Mouse (Mus musculus) heart, adult 2 months (tissue): ENCODE measurements around the gene Tmem179. TPM values are rescaled to one million over a fixed set of nuclear protein-coding genes. Genes with fewer than 3 reads are reported as not detected.
A peak's percentile ranks its signal among the peaks of the same experiment; 100 is the strongest.

Experiments used
- DNase-seq, 2 experiments: peaks; one replicate each; pipeline ENCODE4 v3.0.0; 2021
- H3K27ac ChIP-seq: fragments of 200-600 bp; 2 replicates; pipeline ENCODE4 v1.8.1; 2022
- H3K27me3 ChIP-seq: fragments of 200-500 bp; 2 replicates; pipeline ENCODE4 v1.6.1; 2012; ENCODE audit warnings: mild to moderate bottlenecking, low read length, inconsistent platforms, mixed read lengths; ENCODE audit not compliant: control insufficient read depth, insufficient read depth
- H3K36me3 ChIP-seq: fragments of 200-500 bp; 2 replicates; pipeline ENCODE4 v1.6.1; 2012; ENCODE audit warnings: low read length, inconsistent platforms; ENCODE audit not compliant: control insufficient read depth, insufficient read depth
- H3K4me1 ChIP-seq: fragments of 200-500 bp; 2 replicates; pipeline ENCODE4 v1.6.1; 2011; ENCODE audit warnings: low read length; ENCODE audit not compliant: control insufficient read depth, insufficient read depth
- H3K4me3 ChIP-seq: fragments of 200-600 bp; 2 replicates; pipeline ENCODE4 v1.8.1; 2022
- H3K79me2 ChIP-seq: fragments of 200-500 bp; replicated peaks from 2 replicates; pipeline ENCODE4 v1.6.1; 2012; ENCODE audit warnings: mild to moderate bottlenecking, inconsistent platforms, low read length, moderate library complexity, mixed read lengths; ENCODE audit not compliant: control insufficient read depth, insufficient read depth
- H3K9ac ChIP-seq: fragments of 200-500 bp; 2 replicates; pipeline ENCODE4 v1.6.1; 2012; ENCODE audit warnings: low read depth, mild to moderate bottlenecking, control low read depth, inconsistent platforms, low read length, mixed read lengths
- CTCF ChIP-seq: fragments of 200-600 bp; IDR thresholded peaks from 2 replicates; pipeline ENCODE4 v1.8.1; 2022; ENCODE audit warnings: antibody characterized with exemption, mild to moderate bottlenecking, moderate library complexity
- EP300 ChIP-seq: fragments of 200-500 bp; IDR thresholded peaks from 2 replicates; pipeline ENCODE4 v1.6.1; 2011; ENCODE audit warnings: low read depth, low read length, control low read depth; ENCODE audit not compliant: insufficient read depth
- POLR2A ChIP-seq: fragments of 200-500 bp; IDR thresholded peaks from 2 replicates; pipeline ENCODE4 v1.6.1; 2011; ENCODE audit warnings: mild to moderate bottlenecking, low read depth, low read length, control low read depth; ENCODE audit not compliant: insufficient read depth
- WGBS: fragments of 180-500 bp; shearing (Covaris S2); methylation state at CpG from one replicate; pipeline ENCODE4 v1.1.7; 2018; 5-methylcytosine and 5-hydroxymethylcytosine counted together
- intact Hi-C: fragments of 180-260 bp; cut with DNase I; formaldehyde crosslinking; loops from one replicate; pipeline ENCODE4 v1.15.1; 2025
- polyA plus RNA-seq: library from polyadenylated mRNA; depleted of rRNA; stranded (reverse); fragments of >200 nt; gene quantifications from 2 replicates; pipeline ENCODE4 v1.2.3, GENCODE M21; 2012
- total RNA-seq, 2 experiments: library from RNA; stranded (reverse); gene quantifications; 2 replicates each; pipeline ENCODE4 v1.2.3; 2021

Tmem179 gene
- total and polyA plus RNA-seq, 3 experiments = 0.62 TPM; not detected in 2

DNA sequence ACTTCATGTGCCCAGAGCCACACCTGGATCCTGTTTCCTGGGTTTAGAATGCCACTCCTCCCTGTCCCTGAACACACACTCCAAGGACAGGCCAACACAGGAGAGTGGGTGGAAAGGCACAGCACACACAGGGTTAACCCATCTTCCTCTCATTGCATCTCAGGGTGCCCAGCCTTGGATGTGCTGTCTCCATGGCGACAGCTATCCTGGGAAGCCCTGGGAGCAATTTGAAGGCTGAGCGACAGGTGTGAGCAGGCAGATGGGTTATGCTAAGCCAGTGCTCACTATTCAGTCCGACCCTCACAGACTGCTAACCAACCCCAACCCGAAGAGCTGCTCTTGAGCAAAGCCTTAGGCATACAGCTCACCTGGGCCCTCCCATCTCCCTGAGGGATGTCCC lies 9.3 kb downstream of the Tmem179 start:
- H3K9ac ChIP-seq = no peak overlapping the region
- intact Hi-C loops = no loop called here
- DNase-seq = no peak
- TF ChIP-seq EP300 (no peak), CTCF (no peak), POLR2A (no peak)
- WGBS = 75% methylated on average over 4 of the region's 4 CpGs
- no peaks in the 10 kb centered on the region for H3K27me3 ChIP-seq
- H3K36me3 ChIP-seq = no peaks in the 10 kb centered on the region
- no peak overlapping the region for H3K4me3 ChIP-seq
- no peaks in the 10 kb centered on the region for H3K4me1 ChIP-seq
- no peaks in the 10 kb centered on the region for H3K79me2 ChIP-seq
- no peak overlapping the region for H3K27ac ChIP-seq

DNA sequence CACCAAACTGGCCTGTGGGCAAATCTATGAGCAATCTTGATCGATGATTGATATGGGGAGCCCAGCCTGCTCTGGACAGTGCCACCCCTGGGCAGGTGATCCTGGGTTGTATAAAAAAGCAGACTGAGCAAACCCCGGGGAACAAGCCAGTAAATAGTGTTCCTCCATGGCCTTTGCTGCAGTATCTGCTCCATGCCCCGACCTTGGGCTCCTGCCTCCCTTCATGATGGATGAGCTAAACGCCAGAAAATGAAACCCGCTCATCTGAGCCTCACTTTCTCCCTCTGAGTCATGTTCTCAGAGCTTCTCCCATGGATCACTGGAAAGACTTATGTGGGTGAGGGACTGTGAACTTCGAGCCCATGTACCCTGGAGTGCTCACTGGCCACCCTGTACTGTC lies 10.3 kb downstream of the Tmem179 start:
- Histone ChIP-seq H3K9ac (no peak overlapping the region), H3K27ac (no peak overlapping the region), H3K4me1 (no peaks in the 10 kb centered on the region), H3K4me3 (no peak overlapping the region), H3K27me3 (no peaks in the 10 kb centered on the region), H3K36me3 (no peaks in the 10 kb centered on the region), H3K79me2 (no peaks in the 10 kb centered on the region)
- no peak for DNase-seq
- WGBS = 78% methylated on average over 6 of the region's 6 CpGs
- TF ChIP-seq CTCF = no peak
- intact Hi-C loops = no loop called here

DNA sequence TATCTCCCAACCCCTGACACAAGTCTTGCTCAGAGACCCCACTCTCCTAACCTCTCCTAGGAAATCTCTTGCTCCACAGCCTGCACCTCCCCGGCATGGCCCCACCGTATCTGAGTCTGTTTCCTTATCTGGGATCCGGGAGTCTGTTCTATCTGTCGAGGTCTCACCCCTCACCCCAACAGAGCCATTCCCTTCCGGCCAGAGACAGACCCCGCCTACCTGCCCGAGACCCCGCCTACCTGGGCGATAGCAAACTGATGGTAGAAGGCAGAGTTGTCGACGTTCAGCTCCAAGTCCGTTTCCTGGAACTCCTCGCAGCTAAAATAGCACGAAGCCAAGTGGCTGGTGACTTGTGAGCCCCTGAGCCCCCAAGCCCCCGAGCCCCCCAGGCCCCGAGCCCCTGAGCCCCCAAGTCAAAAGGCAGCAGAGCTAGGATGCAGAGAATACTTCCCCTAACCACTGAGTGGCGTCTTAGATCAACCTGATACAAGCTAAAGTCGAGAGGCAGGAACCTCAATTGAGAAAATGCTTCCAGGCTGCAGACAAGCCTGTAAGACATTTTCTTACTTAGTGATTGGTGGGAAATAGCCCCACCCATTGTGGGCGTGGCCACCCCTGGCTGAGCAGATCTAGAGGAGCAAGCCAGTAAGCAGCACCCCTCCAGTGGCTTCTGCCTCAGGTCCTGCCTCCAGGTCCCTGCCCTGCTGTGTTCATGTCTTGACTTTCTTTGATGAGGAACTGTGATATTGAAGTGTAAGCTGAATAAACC lies 13.4 kb downstream of the Tmem179 start:
- H3K36me3 ChIP-seq = no peaks in the 10 kb centered on the region
- DNase-seq = no peak
- no peak overlapping the region for H3K27ac ChIP-seq
- no peak overlapping the region for H3K9ac ChIP-seq
- H3K79me2 ChIP-seq = no peaks in the 10 kb centered on the region
- no peaks in the 10 kb centered on the region for H3K27me3 ChIP-seq
- no peaks in the 10 kb centered on the region for H3K4me1 ChIP-seq
- no peak for TF ChIP-seq EP300
- TF ChIP-seq POLR2A = no peak
- TF ChIP-seq CTCF = no peak
- 5% methylated on average over 19 of the region's 19 CpGs for WGBS
- H3K4me3 ChIP-seq = no peak overlapping the region
- intact Hi-C loops = loop anchor here (5.0 kb wide), 1 partner anchor 104 kb away; no protein-coding TSS in a partner anchor

DNA sequence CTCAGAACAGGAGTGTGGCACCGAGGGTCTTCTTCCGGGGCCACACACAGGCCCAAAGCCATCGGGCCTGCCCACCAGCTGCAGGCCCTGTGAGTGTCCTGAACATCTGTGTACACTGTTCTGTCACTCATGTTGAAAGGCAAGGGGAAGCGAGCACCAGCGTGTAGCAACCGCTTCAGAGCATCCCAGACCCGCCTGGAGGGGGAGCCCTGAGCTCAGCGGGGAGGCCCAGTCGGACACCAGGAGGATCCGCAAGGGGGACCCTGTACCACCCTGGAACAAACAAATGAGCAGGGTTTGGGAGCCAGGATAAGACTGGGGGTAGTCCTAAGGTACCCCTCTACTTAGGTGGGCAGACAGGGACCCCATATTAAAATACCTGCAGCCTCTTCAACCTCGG lies 17.9 kb downstream of the Tmem179 start:
- intact Hi-C loops = loop anchor here (2.0 kb wide), 1 partner anchor 44 kb away; no protein-coding TSS in a partner anchor
- TF ChIP-seq CTCF = peak; percentile 62
- no peak for TF ChIP-seq EP300
- Histone ChIP-seq H3K9ac (no peak overlapping the region), H3K79me2 (no peaks in the 10 kb centered on the region), H3K4me1 (no peaks in the 10 kb centered on the region), H3K36me3 (no peaks in the 10 kb centered on the region), H3K4me3 (no peak overlapping the region), H3K27ac (no peak overlapping the region), H3K27me3 (no peaks in the 10 kb centered on the region)
- DNase-seq = no peak
- 57% methylated on average over 11 of the region's 11 CpGs for WGBS

DNA sequence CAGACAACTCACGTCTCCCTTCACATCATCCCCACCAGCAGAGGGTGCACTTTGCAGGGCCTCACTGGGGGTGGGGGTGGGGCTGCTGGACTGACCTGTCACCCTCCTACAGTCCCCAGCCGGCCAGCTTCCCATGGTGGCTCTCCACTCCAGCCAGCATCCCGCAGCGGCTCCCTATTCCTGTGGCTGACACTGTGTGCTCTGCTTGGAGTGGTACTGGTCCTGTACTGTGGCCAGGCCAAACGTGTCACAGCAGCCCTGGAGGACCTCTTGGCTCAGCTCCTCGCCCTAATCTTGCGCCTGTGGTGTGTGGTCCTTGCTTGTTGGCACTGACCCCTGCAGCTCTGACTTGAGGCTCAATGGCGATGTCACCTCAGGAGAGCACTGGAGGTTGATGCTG lies 18.8 kb downstream of the Tmem179 start:
- peak; percentile 48 for TF ChIP-seq CTCF
- no peak for TF ChIP-seq POLR2A
- TF ChIP-seq EP300 = no peak
- Histone ChIP-seq H3K27ac (no peak overlapping the region), H3K4me3 (no peak overlapping the region), H3K79me2 (no peaks in the 10 kb centered on the region), H3K27me3 (no peaks in the 10 kb centered on the region), H3K4me1 (no peaks in the 10 kb centered on the region), H3K9ac (no peak overlapping the region), H3K36me3 (no peaks in the 10 kb centered on the region)
- DNase-seq = peak in 1 of 2 experiments; percentile 27
- intact Hi-C loops = loop anchor here (2.0 kb wide), 1 partner anchor 45 kb away; no protein-coding TSS in a partner anchor
- 56% methylated on average over 8 of the region's 8 CpGs for WGBS

DNA sequence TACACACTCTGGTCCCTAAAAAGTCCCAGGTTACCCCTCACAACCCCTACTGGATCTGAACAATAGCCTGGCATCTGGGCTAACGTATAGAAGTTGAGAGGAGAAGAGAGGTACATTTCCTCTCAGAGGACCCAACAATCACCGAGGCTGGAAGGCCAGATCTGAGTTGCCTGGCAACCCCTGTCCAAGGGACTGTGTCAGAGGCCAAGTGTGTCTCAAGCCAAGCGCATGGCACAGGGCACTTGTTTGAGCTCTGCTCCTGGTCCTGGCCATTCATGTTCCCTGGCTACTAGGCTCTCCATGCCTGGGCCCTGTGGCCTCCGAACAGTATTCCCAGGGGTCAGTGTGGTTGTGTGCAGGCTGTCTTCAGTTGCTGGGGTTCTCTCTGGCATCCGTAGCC lies 20.4 kb downstream of the Tmem179 start:
- no peak for TF ChIP-seq CTCF
- TF ChIP-seq POLR2A = no peak
- no peak for TF ChIP-seq EP300

More for the DNA sequence above, 20.4 kb downstream of the Tmem179 start:
- Histone ChIP-seq H3K27me3 (no peaks in the 10 kb centered on the region), H3K79me2 (no peaks in the 10 kb centered on the region), H3K4me1 (peaks cover 5% of the 10 kb centered on the region), H3K36me3 (no peaks in the 10 kb centered on the region), H3K9ac (no peak overlapping the region), H3K4me3 (no peak overlapping the region), H3K27ac (no peak overlapping the region)
- intact Hi-C loops = no loop called here
- peak in 1 of 2 experiments; percentile 40 for DNase-seq
- WGBS = 69% methylated on average over 5 of the region's 5 CpGs
